Mouse (Mus musculus) heart, adult 2 months (tissue): ENCODE data around the gene Gm10382. TPM values are rescaled to one million over a fixed set of nuclear protein-coding genes. Genes with fewer than 3 reads are reported as not detected.

Experiments used
- DNase-seq, 2 experiments: peaks; one replicate each; pipeline ENCODE4 v3.0.0; 2021
- H3K27ac ChIP-seq: fragments of 200-600 bp; 2 replicates; pipeline ENCODE4 v1.8.1; 2022
- H3K27me3 ChIP-seq: fragments of 200-500 bp; 2 replicates; pipeline ENCODE4 v1.6.1; 2012; ENCODE audit warnings: mild to moderate bottlenecking, low read length, inconsistent platforms, mixed read lengths; ENCODE audit not compliant: control insufficient read depth, insufficient read depth
- H3K36me3 ChIP-seq: fragments of 200-500 bp; 2 replicates; pipeline ENCODE4 v1.6.1; 2012; ENCODE audit warnings: low read length, inconsistent platforms; ENCODE audit not compliant: control insufficient read depth, insufficient read depth
- H3K4me1 ChIP-seq: fragments of 200-500 bp; 2 replicates; pipeline ENCODE4 v1.6.1; 2011; ENCODE audit warnings: low read length; ENCODE audit not compliant: control insufficient read depth, insufficient read depth
- H3K4me3 ChIP-seq: fragments of 200-600 bp; 2 replicates; pipeline ENCODE4 v1.8.1; 2022
- H3K79me2 ChIP-seq: fragments of 200-500 bp; replicated peaks from 2 replicates; pipeline ENCODE4 v1.6.1; 2012; ENCODE audit warnings: mild to moderate bottlenecking, inconsistent platforms, low read length, moderate library complexity, mixed read lengths; ENCODE audit not compliant: control insufficient read depth, insufficient read depth
- H3K9ac ChIP-seq: fragments of 200-500 bp; 2 replicates; pipeline ENCODE4 v1.6.1; 2012; ENCODE audit warnings: low read depth, mild to moderate bottlenecking, control low read depth, inconsistent platforms, low read length, mixed read lengths
- CTCF ChIP-seq: fragments of 200-600 bp; IDR thresholded peaks from 2 replicates; pipeline ENCODE4 v1.8.1; 2022; ENCODE audit warnings: antibody characterized with exemption, mild to moderate bottlenecking, moderate library complexity
- EP300 ChIP-seq: fragments of 200-500 bp; IDR thresholded peaks from 2 replicates; pipeline ENCODE4 v1.6.1; 2011; ENCODE audit warnings: low read depth, low read length, control low read depth; ENCODE audit not compliant: insufficient read depth
- POLR2A ChIP-seq: fragments of 200-500 bp; IDR thresholded peaks from 2 replicates; pipeline ENCODE4 v1.6.1; 2011; ENCODE audit warnings: mild to moderate bottlenecking, low read depth, low read length, control low read depth; ENCODE audit not compliant: insufficient read depth
- WGBS: fragments of 180-500 bp; shearing (Covaris S2); methylation state at CpG from one replicate; pipeline ENCODE4 v1.1.7; 2018; 5-methylcytosine and 5-hydroxymethylcytosine counted together
- intact Hi-C: fragments of 180-260 bp; cut with DNase I; formaldehyde crosslinking; loops from one replicate; pipeline ENCODE4 v1.15.1; 2025
- polyA plus RNA-seq: library from polyadenylated mRNA; depleted of rRNA; stranded (reverse); fragments of >200 nt; gene quantifications from 2 replicates; pipeline ENCODE4 v1.2.3, GENCODE M21; 2012
- total RNA-seq, 2 experiments: library from RNA; stranded (reverse); gene quantifications; 2 replicates each; pipeline ENCODE4 v1.2.3; 2021

Gene Gm10382
- total and polyA plus RNA-seq, 3 experiments, result 0.12 to 0.21 TPM; not detected in 1

GRCm38 (mm10) chr5:125348067-125348466 lies 41.1 kb upstream of the Gm10382 start:
- Histone ChIP-seq H3K27ac (no peak overlapping the region), H3K36me3 (no peaks in the 10 kb centered on the region), H3K27me3 (no peaks in the 10 kb centered on the region), H3K79me2 (no peaks in the 10 kb centered on the region), H3K4me1 (peaks cover 2% of the 10 kb centered on the region), H3K4me3 (no peak overlapping the region), H3K9ac (no peak overlapping the region)
- 35% methylated on average over 7 of the region's 7 CpGs for WGBS
- DNase-seq, result no peak
- intact Hi-C loops, result no loop called here
- TF ChIP-seq EP300 (no peak), POLR2A (no peak)

- H3K27ac ChIP-seq, result no peak overlapping the region
- 34% methylated on average over 8 of the region's 8 CpGs for WGBS
- DNase-seq, result peak; percentile 52 to 74
- H3K79me2 ChIP-seq, result no peaks in the 10 kb centered on the region
- no peak overlapping the region for H3K4me3 ChIP-seq
- TF ChIP-seq CTCF (peak; percentile 93), POLR2A (no peak)
- H3K4me1 ChIP-seq, result peaks cover 2% of the 10 kb centered on the region
- no peaks in the 10 kb centered on the region for H3K27me3 ChIP-seq
- H3K9ac ChIP-seq, result no peak overlapping the region
- no peaks in the 10 kb centered on the region for H3K36me3 ChIP-seq
- intact Hi-C loops, result no loop called here
Measured at GRCm38 (mm10) chr5:125348487-125348886, 40.6 kb upstream of the Gm10382 start.

DNA sequence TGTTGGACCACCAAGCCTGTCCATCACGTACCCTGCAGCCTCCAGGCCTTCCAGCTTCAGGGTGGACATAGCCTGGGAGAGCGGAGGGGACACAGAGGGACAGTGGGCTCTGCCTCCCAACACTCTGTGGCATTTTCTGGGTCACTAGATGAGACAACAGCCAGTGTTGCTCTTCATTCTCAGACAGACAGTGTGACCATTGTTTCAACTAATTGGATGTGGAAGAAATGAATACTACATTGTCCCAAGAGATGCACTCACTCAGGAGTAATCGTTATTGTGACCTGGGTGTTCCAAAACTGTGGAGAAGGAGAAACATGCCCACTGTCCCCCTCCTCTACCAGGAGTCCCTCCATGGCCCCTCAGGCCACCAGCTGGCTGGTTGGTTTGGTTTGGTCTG lies 39.7 kb upstream of the Gm10382 start:
- Histone ChIP-seq H3K36me3 (no peaks in the 10 kb centered on the region), H3K27ac (no peak overlapping the region), H3K4me3 (no peak overlapping the region), H3K79me2 (no peaks in the 10 kb centered on the region), H3K4me1 (peaks cover 2% of the 10 kb centered on the region), H3K9ac (no peak overlapping the region), H3K27me3 (no peaks in the 10 kb centered on the region)
- intact Hi-C loops, result no loop called here
- WGBS, result 75% methylated on average over 3 of the region's 3 CpGs
- DNase-seq, result no peak
- no peak for TF ChIP-seq CTCF
- TF ChIP-seq EP300, result no peak
- TF ChIP-seq POLR2A, result no peak

- WGBS, result 74% methylated on average over 8 of the region's 8 CpGs
- Histone ChIP-seq H3K79me2 (no peaks in the 10 kb centered on the region), H3K27ac (no peak overlapping the region), H3K4me1 (peaks cover 2% of the 10 kb centered on the region), H3K4me3 (no peak overlapping the region), H3K36me3 (no peaks in the 10 kb centered on the region), H3K9ac (no peak overlapping the region), H3K27me3 (no peaks in the 10 kb centered on the region)
- DNase-seq, result no peak
- intact Hi-C loops, result no loop called here
- TF ChIP-seq CTCF (no peak), EP300 (no peak), POLR2A (no peak)
Measured at GRCm38 (mm10) chr5:125351057-125351456, 38.1 kb upstream of the Gm10382 start.

- Histone ChIP-seq H3K36me3 (no peaks in the 10 kb centered on the region), H3K27ac (no peak overlapping the region), H3K4me3 (no peak overlapping the region), H3K27me3 (no peaks in the 10 kb centered on the region), H3K4me1 (peaks cover 2% of the 10 kb centered on the region), H3K79me2 (no peaks in the 10 kb centered on the region), H3K9ac (no peak overlapping the region)
- whole genome bisulfite sequencing, result 77% methylated on average over 5 of the region's 5 CpGs
- no peak for TF ChIP-seq EP300
- TF ChIP-seq POLR2A, result no peak
- no peak for TF ChIP-seq CTCF
- intact Hi-C loops, result no loop called here
- no peak for DNase-seq
Measured at GRCm38 (mm10) chr5:125351939-125352338, 37.2 kb upstream of the Gm10382 start.

DNA sequence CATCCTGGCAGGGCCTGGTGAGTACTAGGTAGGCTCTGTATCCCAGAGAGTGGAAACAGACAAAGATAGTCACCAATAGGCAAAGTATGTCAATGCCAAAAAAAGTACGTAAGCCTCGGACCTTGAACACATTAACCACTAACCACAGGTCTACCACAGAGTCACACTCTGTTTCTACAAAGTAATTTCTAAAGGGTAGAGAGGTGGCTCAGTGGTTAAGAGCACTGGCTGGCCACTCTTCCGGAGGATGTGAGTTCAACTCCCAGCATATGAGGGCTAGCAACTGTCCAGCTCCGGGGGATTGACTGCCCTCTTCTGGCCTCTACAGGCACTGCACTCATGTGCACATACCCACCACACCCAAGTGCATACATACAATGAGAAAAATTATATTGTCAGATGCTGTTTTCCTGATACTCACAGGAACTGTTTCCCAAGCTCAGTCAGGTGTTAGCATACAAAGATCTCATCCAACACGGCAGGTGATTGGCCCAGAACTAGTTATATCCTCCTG lies 36.3 kb upstream of the Gm10382 start:
- WGBS, result 97% methylated on average over 5 of the region's 5 CpGs
- Histone ChIP-seq H3K36me3 (no peaks in the 10 kb centered on the region), H3K4me1 (peaks cover 2% of the 10 kb centered on the region), H3K27ac (no peak overlapping the region), H3K4me3 (no peak overlapping the region), H3K27me3 (no peaks in the 10 kb centered on the region), H3K79me2 (no peaks in the 10 kb centered on the region), H3K9ac (no peak overlapping the region)
- TF ChIP-seq CTCF (peak; percentile 13; the same call in 1 of the 2 replicates), POLR2A (no peak)
- intact Hi-C loops, result no loop called here
- no peak for DNase-seq
